Mouse (Mus musculus) lung, postnatal 0 days (tissue): ENCODE results near the gene Olfr691.

Experiments used
- CTCF ChIP-seq: IDR thresholded peaks from 2 replicates; pipeline ENCODE4 v1.5.1; 2016; ENCODE audit warnings: antibody characterized with exemption, mild to moderate bottlenecking
- EP300 ChIP-seq: IDR thresholded peaks from 2 replicates; pipeline ENCODE4 v1.6.1; 2016; ENCODE audit warnings: antibody characterized with exemption, mild to moderate bottlenecking, control low read depth

GRCm38 (mm10) chr7:105361713-105362112 is 19.6 kb upstream of the Olfr691 start:
- TF ChIP-seq EP300 = no peak
- TF ChIP-seq CTCF = no peak
